Mouse (Mus musculus): Measurements from ENCODE around the gene Nap1l1.

DNA sequence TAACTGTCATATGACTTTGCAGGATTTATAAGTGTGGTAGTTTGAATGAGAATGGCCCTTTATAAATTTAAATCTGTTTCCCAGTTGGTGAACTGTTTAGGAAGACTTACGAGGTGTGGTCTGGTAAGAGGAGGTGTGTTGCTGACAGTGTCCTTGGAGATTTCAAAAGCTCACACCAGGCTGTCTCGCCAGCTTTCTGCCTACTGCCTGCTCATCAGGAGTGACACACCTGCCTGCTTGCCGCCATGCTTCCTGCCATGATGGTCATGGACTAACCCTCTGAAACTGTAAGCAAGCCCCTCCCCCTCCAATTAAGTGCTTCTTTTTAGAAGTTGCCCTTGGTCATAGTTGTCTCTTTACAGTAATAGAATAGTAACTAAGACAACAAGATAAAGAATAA lies 39.5 kb upstream of the Nap1l1 start:
- TF ChIP-seq ZKSCAN1 (IDR thresholded peaks at IDR 0.05; ENCODE audit: borderline replicate concordance, low read depth, low read length) (no peak), GABPA (IDR thresholded peaks at IDR 0.05; ENCODE audit: insufficient replicate concordance, low read depth, low read length) (no peak), POLR2A (IDR thresholded peaks at IDR 0.05; ENCODE audit: low read depth, low read length) (no peak)
